Mouse (Mus musculus) layer of hippocampus, adult 9-10 months (tissue): ENCODE measurements around the gene Arsg.
A peak's percentile ranks its signal among the peaks of the same experiment; 100 is the strongest.

Experiments used
- DNase-seq: peaks from one replicate; pipeline ENCODE4 v3.0.0; 2022; ENCODE audit warnings: low spot score

Arsg gene

GRCm38 (mm10) chr11:109545700-109546143, 72.5 kb downstream of the Arsg start:
- no peak for DNase-seq

DNA sequence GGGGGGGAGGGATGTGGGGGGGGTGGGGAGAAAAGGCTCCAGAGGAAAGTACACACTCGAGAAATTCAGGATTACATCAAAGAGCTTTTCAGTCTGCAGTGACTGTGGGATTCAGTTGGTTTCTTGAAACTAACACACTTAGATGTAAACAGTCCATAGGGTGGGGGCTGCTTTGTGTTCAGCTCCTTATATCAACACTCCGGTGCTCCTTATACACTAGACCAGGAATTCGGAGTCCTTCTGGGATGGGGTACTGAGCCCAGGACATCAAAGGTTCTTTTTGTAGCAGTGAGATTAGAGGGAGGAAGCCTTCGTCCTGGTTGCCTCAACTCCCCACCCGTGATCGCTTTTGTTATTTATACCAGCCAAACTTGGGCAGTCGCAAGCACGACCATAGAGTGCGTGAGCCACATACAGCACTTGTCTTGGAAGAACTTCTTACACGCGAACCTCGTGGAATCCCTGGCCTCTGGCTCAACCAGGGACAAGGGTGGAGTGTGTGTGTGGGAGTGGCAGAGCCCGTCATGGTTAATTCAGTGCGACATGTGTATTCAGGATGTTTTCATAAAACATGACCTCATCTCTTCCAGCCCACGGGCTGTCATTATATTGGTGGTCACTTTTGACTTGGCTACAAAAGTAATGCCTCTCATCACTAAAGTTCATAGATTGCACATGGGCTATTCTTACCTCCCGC, 73.3 kb downstream of the Arsg start:
- no peak for DNase-seq

GRCm38 (mm10) chr11:109547652-109548051, 74.5 kb downstream of the Arsg start:
- DNase-seq: no peak

DNA sequence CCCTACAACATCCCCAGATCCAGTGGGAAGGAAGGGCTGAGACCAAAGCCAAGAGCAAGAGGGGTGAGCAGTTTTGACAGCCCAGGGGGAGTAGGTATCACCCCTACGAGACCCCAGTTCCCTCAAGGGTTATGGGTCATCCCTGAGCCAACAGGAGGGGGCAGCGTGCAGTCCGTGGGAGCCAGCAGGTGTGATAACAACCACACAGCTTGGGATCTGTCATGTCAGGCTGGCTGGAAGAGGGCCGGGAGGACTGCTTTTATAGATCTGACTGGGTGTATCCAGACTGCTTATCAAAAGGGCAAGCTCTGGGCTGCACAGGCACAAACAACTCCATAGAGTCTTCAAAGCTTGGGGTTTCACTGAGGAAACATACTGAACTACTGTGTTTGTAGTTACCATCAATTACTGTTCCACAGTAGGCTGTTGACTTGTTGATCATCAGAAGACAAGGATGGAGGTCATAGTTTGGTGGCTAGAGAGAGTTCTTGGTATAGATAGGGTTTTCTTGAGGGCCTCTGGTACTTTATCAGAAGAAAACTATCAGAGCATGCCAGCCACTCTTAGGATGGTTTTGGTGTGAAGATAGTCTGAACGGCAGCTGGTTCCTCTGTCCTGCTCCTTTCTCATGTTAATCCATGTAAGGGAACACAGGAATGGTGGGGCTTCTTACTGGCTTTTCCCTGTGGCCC, 76.6 kb downstream of the Arsg start:
- DNase-seq: no peak

DNA sequence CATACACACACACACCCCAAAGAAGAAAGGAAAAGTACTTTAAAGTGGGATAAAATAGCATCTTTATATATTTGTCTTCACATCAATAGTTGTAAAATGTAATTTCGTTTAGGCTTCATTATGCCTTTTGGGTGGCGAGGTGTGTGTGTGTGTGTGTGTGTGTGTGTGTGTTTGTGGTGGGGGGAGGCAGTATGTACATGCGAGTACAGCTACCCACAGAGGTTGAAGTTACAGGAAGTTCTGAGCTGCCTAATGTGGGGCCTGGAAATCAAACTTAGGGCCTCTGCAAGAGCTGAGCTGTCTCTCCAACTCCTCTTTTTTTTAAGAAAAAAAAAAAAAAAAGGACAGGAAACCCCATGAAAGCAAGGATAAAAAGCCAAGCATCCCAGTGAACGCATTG, 80.7 kb downstream of the Arsg start:
- DNase-seq: no peak

DNA sequence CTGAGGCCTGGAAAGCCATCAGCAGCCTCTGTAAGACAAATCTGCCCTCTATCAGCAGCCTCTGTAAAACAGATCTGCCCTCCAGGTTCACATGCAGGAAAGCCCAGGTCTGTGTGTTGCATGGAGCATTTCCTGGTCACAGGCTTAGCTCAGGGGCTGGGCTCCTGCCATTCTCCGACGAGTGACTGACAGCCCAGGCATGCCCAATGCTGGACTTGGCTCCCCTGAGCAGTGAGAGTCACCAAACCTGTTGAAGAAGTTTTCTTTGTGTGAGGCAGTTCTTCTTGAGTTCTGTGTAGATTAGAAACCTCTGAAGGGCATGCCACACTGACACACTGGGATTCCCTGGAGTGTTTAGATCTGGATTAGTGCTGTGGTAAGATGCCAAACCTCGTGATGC, 81.3 kb downstream of the Arsg start:
- no peak for DNase-seq

DNA sequence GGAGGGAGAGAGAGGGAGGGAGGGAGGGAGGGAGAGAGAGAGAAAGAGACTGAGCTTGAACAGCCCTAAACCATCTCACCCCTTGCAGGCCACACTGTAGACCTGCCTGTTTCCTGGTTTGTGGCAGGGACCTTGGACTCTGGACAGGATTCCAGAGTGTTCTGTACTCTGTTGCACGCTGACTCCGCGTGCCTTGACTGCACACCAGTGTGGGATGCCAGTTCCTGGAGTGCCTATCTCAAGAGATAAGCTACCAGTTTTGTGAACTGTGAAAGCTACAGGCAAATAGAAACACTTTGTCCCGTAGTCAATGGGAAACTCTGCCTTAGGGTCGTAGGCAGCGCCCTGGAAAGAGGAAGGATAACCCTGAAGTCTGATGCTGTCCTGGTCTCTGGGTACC, 83.0 kb downstream of the Arsg start:
- DNase-seq: no peak

DNA sequence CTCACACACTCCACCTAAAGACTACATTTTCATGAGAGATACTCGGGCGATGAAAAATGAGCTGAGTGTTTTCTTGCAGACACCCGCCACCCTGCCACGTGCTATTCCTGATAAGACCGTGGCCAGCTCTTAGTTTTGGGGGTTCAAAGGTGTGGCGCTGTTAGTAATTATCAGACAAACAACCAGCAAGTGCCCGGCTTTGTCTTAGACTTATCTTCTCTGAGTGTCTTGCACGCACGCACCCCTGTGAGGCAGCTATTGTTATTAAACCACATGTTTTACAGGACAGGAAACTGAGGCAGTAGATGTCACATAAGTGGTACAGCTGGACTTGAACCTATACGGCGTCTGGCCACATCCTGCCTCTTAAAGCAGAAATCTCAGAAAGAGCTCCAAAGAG, 84.2 kb downstream of the Arsg start:
- DNase-seq: no peak

DNA sequence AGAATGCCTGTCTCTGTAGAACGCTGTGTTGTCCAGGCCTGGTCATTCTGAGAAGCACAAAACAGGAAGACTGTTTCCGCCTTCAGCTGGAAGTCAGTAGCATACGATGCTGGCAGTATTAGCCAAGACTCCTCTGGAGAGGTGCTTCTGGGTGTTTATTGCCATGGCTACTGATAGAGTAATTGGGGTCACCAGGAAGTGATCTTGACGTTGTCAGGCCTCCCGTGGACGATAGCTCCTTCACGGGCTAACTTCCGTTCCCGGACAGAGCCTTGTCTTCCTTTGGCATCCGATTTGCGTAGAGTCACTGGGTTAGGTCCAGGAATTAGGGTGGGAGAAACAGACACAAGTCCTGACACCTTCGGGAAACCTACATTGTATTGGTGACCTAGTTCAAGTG, 86.1 kb downstream of the Arsg start:
- DNase-seq: no peak

DNA sequence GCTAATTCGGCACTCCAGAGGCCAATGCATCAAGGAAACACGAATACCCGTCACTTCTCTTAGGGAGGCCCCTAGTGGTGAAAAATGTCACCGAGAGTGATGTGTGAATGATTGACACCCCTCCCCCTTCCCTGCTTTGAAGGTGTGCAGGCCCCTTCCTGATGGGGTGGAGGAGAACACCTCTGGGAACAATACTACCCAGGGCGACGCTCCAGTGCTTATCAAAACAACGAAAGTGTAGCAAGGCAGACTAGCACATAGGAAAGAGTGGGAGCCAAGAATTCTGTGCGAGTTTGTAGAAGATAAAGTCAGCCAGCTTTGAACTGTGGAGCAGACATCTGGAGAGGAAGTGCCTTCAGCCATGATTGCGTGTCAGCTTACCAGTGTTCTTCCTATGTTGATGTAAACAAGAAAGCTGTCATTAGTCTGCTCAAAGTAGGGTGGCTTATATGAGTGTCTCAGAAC, 87.7 kb downstream of the Arsg start:
- DNase-seq: peak; percentile 11

- no peak for DNase-seq
Measured at GRCm38 (mm10) chr11:109561445-109561844, 88.3 kb downstream of the Arsg start.

GRCm38 (mm10) chr11:109563708-109564107, 90.5 kb downstream of the Arsg start:
- no peak for DNase-seq

DNA sequence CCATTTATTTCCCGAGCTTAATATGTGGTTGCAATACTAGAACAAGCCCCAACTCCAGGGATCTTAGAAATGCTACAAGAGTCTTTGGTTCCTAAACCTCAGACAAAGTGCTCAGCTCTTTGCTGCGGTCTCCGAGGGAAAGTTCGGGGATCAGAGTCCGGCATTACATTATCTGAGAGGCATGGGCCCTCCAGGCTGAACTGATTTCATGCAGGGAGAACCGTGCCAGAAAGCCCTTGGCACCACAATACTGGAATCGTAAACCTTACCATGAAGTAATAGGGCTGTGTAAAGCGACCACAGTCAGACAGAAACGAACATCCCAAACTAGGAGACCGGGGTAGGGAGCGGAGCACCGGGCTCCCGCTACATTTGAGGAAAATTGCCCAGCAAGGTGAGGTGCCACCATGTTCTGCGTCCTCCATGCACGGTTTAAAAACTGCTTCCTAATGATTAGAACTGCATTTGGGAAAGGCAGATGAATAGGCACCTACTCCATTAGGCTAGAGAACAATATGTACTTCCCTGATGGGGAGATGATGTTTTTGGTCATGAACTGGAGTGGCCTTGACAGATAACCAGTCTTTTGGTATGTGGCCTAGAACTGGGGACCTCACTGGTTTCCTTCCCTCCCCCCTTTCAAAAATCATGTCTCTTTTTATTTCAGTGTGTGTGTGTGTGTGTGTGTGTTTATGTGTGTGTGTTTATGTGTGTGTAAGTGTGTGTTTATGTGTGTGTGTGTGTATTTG, 91.5 kb downstream of the Arsg start:
- no peak for DNase-seq

GRCm38 (mm10) chr11:109569007-109569618, 95.9 kb downstream of the Arsg start:
- DNase-seq: no peak

DNA sequence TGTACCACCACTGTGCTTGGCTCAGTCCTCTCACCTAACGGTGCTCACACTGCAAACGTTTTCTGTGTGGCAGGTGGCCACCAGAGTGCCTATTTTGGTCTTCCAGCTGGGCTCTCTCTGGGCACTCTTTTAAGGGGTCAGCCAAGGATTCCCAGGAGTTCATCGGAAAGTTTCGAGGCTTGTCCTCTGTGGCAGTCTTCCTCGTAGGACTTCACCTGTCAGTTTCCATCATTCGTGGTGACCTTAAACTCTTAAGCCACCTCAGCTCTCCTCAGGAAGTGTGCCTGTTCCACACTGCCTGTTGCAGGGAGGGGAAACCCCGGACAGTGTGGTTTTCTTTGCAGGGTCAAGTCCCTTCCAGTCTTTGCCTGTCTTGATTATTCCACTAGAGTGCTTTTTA, 96.6 kb downstream of the Arsg start:
- DNase-seq: no peak

- DNase-seq: no peak
Measured at GRCm38 (mm10) chr11:109572051-109572450, 98.9 kb downstream of the Arsg start.

DNA sequence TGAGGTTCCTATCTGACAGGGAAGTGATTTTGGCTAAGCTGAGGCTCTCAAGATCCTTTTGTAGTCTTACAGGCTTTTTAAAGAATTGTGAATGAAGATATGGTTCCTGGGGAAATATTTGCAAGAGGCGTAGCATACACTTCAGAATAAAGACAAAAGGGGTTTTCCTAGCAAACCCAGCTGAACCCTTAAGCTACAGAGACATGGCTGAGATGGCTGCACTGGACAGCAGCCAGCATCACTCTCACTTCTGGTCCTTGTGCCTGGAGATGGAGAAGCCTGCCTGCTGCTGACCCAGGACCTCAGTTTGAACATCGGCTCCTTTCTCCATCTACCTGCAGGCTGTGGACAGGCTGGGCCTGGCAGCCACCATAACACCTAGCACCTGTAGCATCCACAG, 101.4 kb downstream of the Arsg start:
- DNase-seq: no peak

DNA sequence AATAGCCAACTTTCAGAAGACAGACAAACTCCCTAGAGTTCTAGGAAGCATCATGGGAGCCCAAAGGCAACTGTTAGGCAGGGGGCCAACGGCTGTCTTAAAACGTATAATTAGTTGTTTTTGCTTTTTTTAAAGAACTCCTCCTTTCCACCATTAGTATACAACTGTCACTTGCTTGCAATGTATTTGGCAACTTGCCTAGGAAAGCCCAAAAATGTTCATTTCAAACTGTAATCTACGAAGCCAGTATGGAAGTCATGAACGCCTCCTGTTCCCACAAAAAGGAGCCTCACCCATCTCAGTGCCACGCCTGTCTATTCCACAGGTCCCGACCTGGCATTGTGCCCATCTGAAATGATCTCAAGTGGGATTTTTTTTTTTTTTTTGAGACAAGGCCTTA, 102.7 kb downstream of the Arsg start:
- DNase-seq: no peak

DNA sequence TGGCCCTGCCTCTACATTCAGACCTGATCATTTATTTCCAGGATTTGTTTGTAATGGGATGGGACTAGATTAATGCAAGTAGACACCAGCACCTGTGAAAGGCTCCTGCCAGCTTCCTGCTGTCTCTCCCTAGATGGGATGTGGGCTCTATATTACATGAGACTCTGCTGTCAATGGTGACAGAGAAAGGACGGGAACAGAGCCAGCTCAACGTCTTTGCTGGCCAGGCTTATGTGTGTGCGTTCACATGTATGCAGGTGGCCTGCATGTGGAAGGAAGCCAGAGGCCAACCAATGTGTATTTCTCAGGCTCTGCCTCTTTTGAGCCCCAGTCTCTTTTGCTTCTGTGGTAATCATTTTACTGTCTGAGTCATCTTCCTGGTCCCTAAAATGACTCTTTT, 105.4 kb downstream of the Arsg start:
- DNase-seq: no peak

- DNase-seq: no peak
Measured at GRCm38 (mm10) chr11:109579999-109580398, 106.8 kb downstream of the Arsg start.

- DNase-seq: no peak
Measured at GRCm38 (mm10) chr11:109583986-109584385, 110.8 kb downstream of the Arsg start.

- peak; percentile 56 for DNase-seq
Measured at GRCm38 (mm10) chr11:109584843-109585713, 111.9 kb downstream of the Arsg start.
